Mouse (Mus musculus): ENCODE measurements around the gene Fignl1. TPM values are rescaled to one million over a fixed set of nuclear protein-coding genes. Genes with fewer than 3 reads are reported as not detected.

Gene Fignl1
- total RNA-seq, 2 experiments from 2014 or later, result 10.3 to 12.1 TPM

DNA sequence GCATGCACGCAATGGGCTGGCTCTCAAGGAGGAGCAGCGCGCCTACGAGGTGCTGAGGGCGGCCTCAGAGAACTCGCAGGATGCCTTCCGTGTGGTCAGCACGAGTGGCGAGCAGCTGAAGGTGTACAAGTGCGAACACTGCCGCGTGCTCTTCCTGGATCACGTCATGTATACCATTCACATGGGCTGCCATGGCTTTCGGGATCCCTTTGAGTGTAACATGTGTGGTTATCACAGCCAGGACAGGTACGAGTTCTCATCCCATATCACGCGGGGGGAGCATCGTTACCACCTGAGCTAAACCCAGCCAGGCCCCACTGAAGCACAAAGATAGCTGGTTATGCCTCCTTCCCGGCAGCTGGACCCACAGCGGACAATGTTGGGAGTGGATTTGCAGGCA, 39.5 kb downstream of the Fignl1 start:
- DNase-seq (ENCODE audit: low spot score in 2 of 2), result no peak

DNA sequence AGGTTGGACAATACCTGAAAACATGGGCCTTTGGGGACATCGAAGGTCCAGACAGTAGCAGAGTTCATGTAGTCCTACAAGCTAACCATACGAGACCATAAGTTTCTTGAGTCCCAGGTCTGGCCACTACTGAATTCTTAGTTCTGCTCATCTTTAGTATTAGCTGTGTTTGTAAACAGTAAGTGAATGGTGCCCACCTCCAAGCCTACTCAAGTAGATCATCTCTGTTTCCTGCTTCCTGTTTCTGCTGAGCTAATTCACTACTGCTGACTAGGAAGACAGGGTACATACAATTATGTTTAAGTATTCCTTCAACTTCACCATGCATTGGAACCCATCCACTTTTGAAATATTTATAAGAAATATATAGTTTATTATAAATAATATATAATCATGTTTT, 40.7 kb downstream of the Fignl1 start:
- no peak for DNase-seq (ENCODE audit: low spot score in 2 of 2)

DNA sequence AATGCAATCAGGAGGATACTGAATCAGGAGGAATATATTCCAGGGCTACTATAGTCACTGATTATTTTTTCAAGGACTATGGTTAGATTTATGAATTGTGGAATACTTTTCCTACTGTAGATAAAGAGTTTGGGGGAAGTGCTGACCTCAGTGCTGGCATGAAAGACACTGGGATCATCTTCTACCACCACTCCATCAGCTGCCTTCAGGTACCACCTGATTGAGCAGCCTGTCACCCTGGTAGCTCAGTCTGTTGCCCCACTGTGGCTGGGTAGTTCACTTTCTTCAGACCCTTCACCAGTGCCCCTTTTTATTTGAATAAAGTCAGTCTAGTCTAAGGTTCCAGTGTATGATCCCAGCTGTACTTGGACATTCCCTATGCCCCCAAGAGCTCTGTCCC, 42.0 kb downstream of the Fignl1 start:
- no peak for DNase-seq (ENCODE audit: low spot score in 2 of 2)

DNA sequence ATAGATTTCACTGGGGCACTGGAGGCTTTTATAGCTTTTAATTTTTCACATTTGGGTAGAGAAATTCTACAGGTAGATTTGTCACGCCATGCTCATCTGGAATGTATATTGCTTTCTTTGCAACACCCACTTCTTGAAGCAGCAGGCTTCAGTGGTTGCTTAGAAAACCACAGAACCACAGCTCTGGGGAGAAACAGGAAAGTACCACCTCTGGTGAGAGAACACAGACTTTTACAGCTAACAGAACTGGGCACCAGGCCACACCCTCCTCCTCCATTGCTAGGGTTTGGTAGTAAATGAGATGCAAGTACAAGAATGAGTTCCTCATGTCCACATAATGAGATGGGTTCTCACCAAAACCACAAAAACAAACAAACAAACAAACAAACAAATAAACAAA, 42.7 kb downstream of the Fignl1 start:
- no peak for DNase-seq (ENCODE audit: low spot score in 2 of 2)

DNA sequence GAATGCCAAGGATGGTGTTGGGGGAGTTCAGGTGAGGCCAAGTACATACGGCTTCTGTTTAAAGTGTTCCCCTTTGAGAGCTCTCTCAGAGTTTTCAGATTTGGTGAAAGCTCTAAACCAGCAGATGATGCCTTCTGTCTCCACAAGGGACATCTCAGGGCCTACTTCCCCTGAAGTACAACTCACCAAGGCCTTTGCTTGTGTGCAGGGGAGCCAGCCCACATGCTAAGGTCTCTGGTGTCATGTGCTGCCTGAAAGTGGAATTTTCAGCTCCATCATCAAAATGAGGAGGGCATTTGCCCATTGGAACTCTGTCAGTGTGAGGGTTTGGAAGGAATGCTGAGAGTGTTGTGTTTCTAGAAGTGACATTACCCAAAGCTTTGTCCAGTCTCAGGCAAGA, 43.3 kb downstream of the Fignl1 start:
- no peak for DNase-seq (ENCODE audit: low spot score in 2 of 2)

DNA sequence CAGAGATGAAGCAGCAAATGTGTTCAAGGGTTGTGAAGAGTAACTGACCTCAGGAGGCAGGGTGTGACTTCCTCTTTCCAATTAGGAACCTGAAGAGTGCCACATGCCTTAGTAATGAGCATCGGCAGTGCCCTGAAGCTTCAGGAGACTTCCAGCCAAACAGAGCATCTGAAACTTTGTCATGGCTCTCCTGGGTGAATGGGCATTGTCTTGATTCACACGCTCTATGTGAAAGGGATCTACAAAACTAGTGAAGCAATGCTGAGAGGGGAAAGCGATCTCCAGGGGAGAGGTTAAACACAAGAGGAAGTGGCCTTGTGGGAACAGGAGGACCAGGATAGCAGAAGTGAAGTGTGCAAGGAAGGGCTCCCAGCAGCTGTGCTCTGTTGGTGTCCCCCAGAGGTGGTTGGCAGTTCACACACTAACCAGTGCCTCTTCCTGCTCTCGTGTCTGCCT, 45.5 kb downstream of the Fignl1 start:
- DNase-seq (ENCODE audit: low spot score in 2 of 2), result no peak

DNA sequence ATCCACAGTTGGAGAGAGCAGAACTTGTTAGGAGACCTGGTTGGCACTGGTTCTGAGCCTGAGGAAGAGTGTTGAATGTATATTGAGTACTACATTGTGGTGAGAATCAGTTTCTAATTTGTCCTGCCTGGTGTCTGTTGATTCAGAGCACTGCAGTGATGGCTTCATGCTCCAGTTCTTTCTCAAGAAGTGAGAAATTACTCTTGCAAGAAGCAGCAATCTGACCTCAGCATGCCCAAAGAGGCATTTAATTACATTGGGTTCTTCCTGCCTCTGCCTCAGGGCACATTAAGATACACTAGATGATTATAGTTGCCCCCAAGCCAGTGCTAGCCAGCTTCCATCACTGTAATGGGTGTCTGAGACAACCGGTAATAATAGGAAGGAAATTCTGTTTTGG, 49.9 kb downstream of the Fignl1 start:
- no peak for DNase-seq (ENCODE audit: low spot score in 2 of 2)

DNA sequence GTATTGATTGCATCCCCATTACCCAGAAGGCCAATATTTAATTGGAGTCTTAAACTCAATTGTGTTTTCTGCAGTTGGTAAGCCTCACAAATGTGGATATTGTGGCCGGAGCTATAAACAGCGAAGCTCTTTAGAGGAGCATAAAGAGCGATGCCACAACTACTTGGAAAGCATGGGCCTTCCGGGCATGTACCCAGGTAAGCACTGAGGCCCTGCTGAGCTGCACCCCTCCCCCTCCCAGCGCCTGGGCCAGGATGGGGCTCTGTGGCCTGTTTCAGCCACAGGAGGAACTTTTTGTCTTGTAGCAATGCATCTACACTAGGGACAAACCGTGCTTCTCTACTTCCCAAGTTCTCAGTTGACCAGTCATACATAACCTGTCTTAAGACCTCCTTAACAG, 50.6 kb downstream of the Fignl1 start:
- DNase-seq (ENCODE audit: low spot score in 2 of 2), result no peak

DNA sequence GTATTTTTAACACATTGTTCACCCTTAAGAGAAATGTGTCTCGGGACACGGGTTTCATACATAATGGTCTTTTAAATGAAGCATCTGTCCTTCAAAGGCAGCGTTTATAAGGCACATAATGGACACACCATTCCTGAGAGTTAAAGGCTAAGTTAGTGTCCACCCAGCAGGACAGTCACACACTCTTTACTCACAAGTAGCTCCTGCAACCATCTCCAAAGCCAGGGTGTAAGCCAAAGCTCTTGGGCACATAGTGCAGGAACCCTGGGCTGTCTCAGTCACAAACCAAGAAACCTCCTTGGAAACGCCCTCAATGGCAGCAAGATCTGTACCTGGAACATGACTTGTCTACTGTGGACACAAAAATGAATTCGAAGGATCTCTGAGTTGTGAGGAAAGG, 55.9 kb downstream of the Fignl1 start:
- no peak for DNase-seq (ENCODE audit: low spot score in 2 of 2)

DNA sequence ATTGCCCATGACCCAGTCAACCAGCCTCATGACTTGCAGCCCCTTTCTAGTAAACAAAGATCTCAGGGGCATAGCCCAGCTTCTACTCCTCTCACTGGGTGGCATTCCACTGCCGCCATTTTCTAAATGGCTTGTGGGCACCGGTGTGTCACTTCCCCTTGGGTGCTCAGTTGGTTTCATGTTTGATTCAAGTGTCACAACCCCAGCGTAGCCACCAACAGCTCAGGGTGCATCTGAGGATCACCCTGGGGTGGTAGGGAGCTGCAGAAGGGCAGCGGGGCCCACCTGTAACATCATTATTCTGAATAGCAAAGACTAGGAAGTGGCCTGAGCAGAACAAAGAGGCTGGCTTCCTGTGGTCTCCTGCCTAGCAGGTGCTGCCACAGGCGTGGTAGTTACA, 57.7 kb downstream of the Fignl1 start:
- DNase-seq (ENCODE audit: low spot score in 2 of 2), result no peak

DNA sequence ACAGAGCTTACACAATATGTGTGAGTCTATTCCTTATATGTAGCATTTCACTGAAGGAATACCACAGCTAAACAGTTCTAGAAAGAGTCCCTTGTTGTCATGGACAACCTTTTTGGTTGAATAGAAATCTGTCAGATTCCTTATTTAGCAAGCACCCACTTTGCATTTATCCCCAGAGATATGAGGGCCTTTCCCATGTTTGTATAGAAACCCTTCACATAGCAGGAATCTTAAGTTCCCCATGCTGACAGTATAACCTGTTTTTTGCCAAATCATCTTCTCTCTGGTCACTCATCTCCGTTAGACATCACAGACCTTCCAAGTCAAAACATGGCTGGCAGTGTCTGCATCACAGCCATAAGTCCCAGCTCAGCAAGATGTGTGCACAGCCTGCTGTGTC, 64.5 kb downstream of the Fignl1 start:
- DNase-seq (ENCODE audit: low spot score in 2 of 2), result no peak

DNA sequence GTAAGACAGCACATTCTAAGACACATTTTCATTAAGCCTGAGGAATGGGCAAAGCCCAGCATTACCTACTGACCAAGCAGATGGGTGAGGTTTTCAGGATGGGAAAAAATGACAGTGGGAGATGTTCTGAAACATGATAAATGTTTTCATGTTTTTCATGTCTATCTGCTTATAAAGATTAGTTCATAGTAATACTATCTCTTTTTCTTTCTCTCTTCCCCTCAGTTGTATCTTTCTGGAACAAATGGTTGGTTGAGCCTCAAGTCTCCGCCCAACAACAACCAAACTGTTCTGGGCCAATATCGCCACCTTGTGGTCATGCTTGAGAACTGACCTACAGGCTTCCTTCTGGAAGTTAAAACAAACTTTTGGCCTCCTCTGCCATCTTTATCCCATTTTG, 66.1 kb downstream of the Fignl1 start:
- peak in 1 of 2 experiments; percentile 22 for DNase-seq (ENCODE audit: low spot score in 2 of 2)

DNA sequence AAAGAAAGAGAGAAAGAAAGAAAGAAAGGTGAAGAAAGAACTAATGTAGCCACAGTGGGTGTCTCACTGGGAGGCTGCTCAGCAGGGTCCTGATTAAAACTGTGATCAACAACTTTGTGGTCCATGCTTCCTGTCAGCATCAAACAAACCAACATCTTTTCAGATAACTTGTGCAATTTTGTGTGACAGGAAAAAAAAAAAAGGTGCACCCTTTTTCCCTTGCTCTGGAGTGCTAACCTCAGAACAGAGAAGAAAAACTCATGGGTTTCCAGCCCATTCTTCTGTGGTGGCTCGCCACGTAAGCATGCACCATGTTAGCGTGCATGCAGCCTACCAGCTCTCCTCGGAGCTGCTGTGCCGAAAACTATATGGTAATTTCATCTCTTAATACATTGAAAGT, 67.2 kb downstream of the Fignl1 start:
- no peak for DNase-seq (ENCODE audit: low spot score in 2 of 2)

DNA sequence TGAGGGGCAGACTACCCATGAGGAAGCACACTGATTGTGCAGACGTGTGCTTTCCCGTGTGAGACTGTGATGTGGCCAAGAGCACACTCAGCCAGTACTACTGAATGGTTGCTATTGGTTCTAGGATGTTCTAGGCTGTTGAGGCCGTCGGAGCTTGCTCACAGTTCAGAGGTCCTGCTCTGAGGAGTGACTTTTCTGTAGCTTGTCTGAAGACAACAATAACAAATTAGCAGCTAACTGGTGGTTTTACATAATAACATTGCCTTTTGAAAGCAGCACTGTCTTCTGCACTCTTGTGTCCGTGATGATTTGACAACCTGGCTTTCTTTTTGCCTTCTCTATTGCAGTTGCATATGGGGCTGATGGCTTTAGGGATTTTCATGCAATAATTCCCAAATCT, 68.2 kb downstream of the Fignl1 start:
- no peak for DNase-seq (ENCODE audit: low spot score in 2 of 2)

DNA sequence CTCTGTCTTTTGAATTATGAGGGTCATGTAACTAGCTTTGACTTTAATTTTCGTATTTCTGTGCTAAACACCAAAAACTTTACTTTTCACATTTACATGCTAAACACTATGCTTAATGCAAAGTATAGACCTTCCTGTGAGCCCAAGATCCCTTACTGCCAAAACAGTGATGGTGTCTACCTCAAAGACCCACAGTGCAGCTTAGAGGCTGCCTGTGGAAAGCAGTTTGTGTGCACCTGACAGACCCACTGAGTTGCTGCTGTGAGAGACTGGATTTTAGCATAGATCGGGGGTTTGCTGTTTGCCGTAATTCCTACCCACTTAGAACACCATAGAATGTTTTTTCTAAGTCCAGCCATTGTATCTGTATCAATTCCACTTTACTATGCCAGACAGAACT, 69.7 kb downstream of the Fignl1 start:
- DNase-seq (ENCODE audit: low spot score in 2 of 2), result no peak

DNA sequence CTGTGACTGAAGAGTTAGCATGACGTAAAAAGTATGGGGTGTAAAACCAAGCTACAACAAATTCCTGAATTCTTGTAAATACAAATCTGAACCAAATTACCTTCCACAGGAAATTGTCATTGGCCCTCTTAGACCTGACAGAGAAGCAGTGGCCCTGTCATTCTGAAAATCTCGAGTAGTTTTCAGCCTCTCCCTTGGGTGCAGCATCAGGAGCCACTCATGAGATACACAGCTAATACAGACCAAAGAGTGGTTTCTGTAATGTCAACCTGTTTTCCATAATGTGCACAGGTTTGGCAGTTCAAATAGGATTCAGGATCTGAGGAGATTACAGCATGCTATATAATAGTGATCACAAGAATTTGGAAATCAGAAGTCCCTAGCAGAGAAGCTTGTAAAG, 71.2 kb downstream of the Fignl1 start:
- DNase-seq (ENCODE audit: low spot score in 2 of 2), result no peak

Other genes starting within 250 kb of the Fignl1 start
- not detected for gene 4930512M02Rik, start 181.1 kb downstream of the Fignl1 start, total RNA-seq (2021)
- 1 to 10 TPM; 3.8 to 4.2 TPM for gene Ikzf1, start 124.0 kb downstream of the Fignl1 start, total RNA-seq (2021)
- 10 to 100 TPM; 60.0 to 67.4 TPM for gene Ddc, start 89.2 kb upstream of the Fignl1 start, total RNA-seq (2021)
- 100 to 1,000 TPM; 778 to 813 TPM for gene Grb10, start 229.7 kb upstream of the Fignl1 start, total RNA-seq (2021)

Measured in gastrocnemius, postnatal 4 days (tissue).